Mouse (Mus musculus): ENCODE data around the gene Rufy3. TPM values are rescaled to one million over a fixed set of nuclear protein-coding genes. Genes with fewer than 3 reads are reported as not detected.

Gene Rufy3
- polyA plus RNA-seq, 1 experiment from 2014 or later = 121 TPM

- H3K4me3 ChIP-seq (ENCODE audit: low read depth, low read length) = no peak overlapping the region
Measured at GRCm38 (mm10) chr5:88569541-88569940, 4.7 kb downstream of the Rufy3 start.

GRCm38 (mm10) chr5:88574829-88575228, 10.0 kb downstream of the Rufy3 start:
- H3K9ac ChIP-seq (ENCODE audit: low read length) = no peak overlapping the region
- DNase-seq (ENCODE audit: low spot score, missing footprints) (no peak), ATAC-seq (ENCODE audit: low FRiP score) (no peak)
- 90% methylated on average over 3 of the region's 3 CpGs for WGBS
- H3K4me1 ChIP-seq (ENCODE audit: control insufficient read depth, insufficient read depth, low read length) = no peaks in the 10 kb centered on the region
- H3K27me3 ChIP-seq (ENCODE audit: control insufficient read depth, insufficient read depth, low read length) = no peaks in the 10 kb centered on the region
- no peak overlapping the region for H3K4me2 ChIP-seq
- no peak overlapping the region for H3K4me3 ChIP-seq (ENCODE audit: low read depth, low read length)
- no peaks in the 10 kb centered on the region for H3K36me3 ChIP-seq (ENCODE audit: control insufficient read depth, insufficient read depth, low read length)
- H3K27ac ChIP-seq (ENCODE audit: low read depth, low read length) = no peak overlapping the region
- H3K9me3 ChIP-seq (ENCODE audit: control insufficient read depth, low read length) = no peaks in the 10 kb centered on the region

More at GRCm38 (mm10) chr5:88569541-88569940, 4.7 kb downstream of the Rufy3 start:
- DNase-seq (ENCODE audit: low spot score, missing footprints) (no peak), ATAC-seq (ENCODE audit: low FRiP score) (no peak)
- no peaks in the 10 kb centered on the region for H3K9me3 ChIP-seq (ENCODE audit: control insufficient read depth, low read length)
- no peak overlapping the region for H3K27ac ChIP-seq (ENCODE audit: low read depth, low read length)
- no peaks in the 10 kb centered on the region for H3K36me3 ChIP-seq (ENCODE audit: control insufficient read depth, insufficient read depth, low read length)
- 75% methylated on average over 3 of the region's 3 CpGs for WGBS
- no peaks in the 10 kb centered on the region for H3K27me3 ChIP-seq (ENCODE audit: control insufficient read depth, insufficient read depth, low read length)
- no peak overlapping the region for H3K4me2 ChIP-seq
- H3K9ac ChIP-seq (ENCODE audit: low read length) = no peak overlapping the region
- peaks cover 7% of the 10 kb centered on the region; the same call in 1 of the 2 replicates for H3K4me1 ChIP-seq (ENCODE audit: control insufficient read depth, insufficient read depth, low read length)

- Histone ChIP-seq H3K4me2 (no peak overlapping the region), H3K4me3 (ENCODE audit: low read depth, low read length) (no peak overlapping the region), H3K9ac (ENCODE audit: low read length) (no peak overlapping the region), H3K27me3 (ENCODE audit: control insufficient read depth, insufficient read depth, low read length) (no peaks in the 10 kb centered on the region), H3K27ac (ENCODE audit: low read depth, low read length) (no peak overlapping the region), H3K9me3 (ENCODE audit: control insufficient read depth, low read length) (no peaks in the 10 kb centered on the region), H3K36me3 (ENCODE audit: control insufficient read depth, insufficient read depth, low read length) (no peaks in the 10 kb centered on the region), H3K4me1 (ENCODE audit: control insufficient read depth, insufficient read depth, low read length) (no peaks in the 10 kb centered on the region)
- DNase-seq (ENCODE audit: low spot score, missing footprints) (no peak), ATAC-seq (ENCODE audit: low FRiP score) (no peak)
- 69% methylated on average over 3 of the region's 3 CpGs for WGBS
Measured at GRCm38 (mm10) chr5:88575506-88576338, 10.9 kb downstream of the Rufy3 start.

- DNase-seq (ENCODE audit: low spot score, missing footprints) (no peak), ATAC-seq (ENCODE audit: low FRiP score) (no peak)
- Histone ChIP-seq H3K4me3 (ENCODE audit: low read depth, low read length) (no peak overlapping the region), H3K27me3 (ENCODE audit: control insufficient read depth, insufficient read depth, low read length) (no peaks in the 10 kb centered on the region), H3K9ac (ENCODE audit: low read length) (no peak overlapping the region), H3K4me2 (no peak overlapping the region), H3K36me3 (ENCODE audit: control insufficient read depth, insufficient read depth, low read length) (no peaks in the 10 kb centered on the region), H3K27ac (ENCODE audit: low read depth, low read length) (no peak overlapping the region), H3K9me3 (ENCODE audit: control insufficient read depth, low read length) (no peaks in the 10 kb centered on the region), H3K4me1 (ENCODE audit: control insufficient read depth, insufficient read depth, low read length) (peaks cover 5% of the 10 kb centered on the region)
- 85% methylated on average over 10 of the region's 10 CpGs for WGBS
Measured at GRCm38 (mm10) chr5:88580681-88581080, 15.8 kb downstream of the Rufy3 start.

GRCm38 (mm10) chr5:88581343-88581742, 16.5 kb downstream of the Rufy3 start:
- DNase-seq (ENCODE audit: low spot score, missing footprints) (no peak), ATAC-seq (ENCODE audit: low FRiP score) (no peak)
- H3K27me3 ChIP-seq (ENCODE audit: control insufficient read depth, insufficient read depth, low read length) = no peaks in the 10 kb centered on the region
- whole genome bisulfite sequencing = 89% methylated on average over 6 of the region's 6 CpGs
- H3K9me3 ChIP-seq (ENCODE audit: control insufficient read depth, low read length) = no peaks in the 10 kb centered on the region
- H3K27ac ChIP-seq (ENCODE audit: low read depth, low read length) = no peak overlapping the region
- no peak overlapping the region for H3K4me3 ChIP-seq (ENCODE audit: low read depth, low read length)
- H3K36me3 ChIP-seq (ENCODE audit: control insufficient read depth, insufficient read depth, low read length) = no peaks in the 10 kb centered on the region
- no peak overlapping the region for H3K9ac ChIP-seq (ENCODE audit: low read length)
- H3K4me1 ChIP-seq (ENCODE audit: control insufficient read depth, insufficient read depth, low read length) = peaks cover 8% of the 10 kb centered on the region
- no peak overlapping the region for H3K4me2 ChIP-seq

GRCm38 (mm10) chr5:88583271-88584031, 18.6 kb downstream of the Rufy3 start:
- H3K36me3 ChIP-seq (ENCODE audit: control insufficient read depth, insufficient read depth, low read length) = no peaks in the 10 kb centered on the region
- H3K27ac ChIP-seq (ENCODE audit: low read depth, low read length) = peak overlapping the region; percentile 64; the same call in 1 of the 2 replicates
- 15% methylated on average over 9 of the region's 9 CpGs for WGBS
- DNase-seq (ENCODE audit: low spot score, missing footprints) (peak; percentile 94), ATAC-seq (ENCODE audit: low FRiP score) (peak; percentile 93)
- peak overlapping the region; percentile 67 for H3K4me2 ChIP-seq
- H3K4me3 ChIP-seq (ENCODE audit: low read depth, low read length) = peak overlapping the region; percentile 55
- H3K4me1 ChIP-seq (ENCODE audit: control insufficient read depth, insufficient read depth, low read length) = peaks cover 21% of the 10 kb centered on the region
- H3K9ac ChIP-seq (ENCODE audit: low read length) = peak overlapping the region; percentile 74
- no peaks in the 10 kb centered on the region for H3K9me3 ChIP-seq (ENCODE audit: control insufficient read depth, low read length)
- no peaks in the 10 kb centered on the region for H3K27me3 ChIP-seq (ENCODE audit: control insufficient read depth, insufficient read depth, low read length)

GRCm38 (mm10) chr5:88584061-88584460, 19.2 kb downstream of the Rufy3 start:
- no peaks in the 10 kb centered on the region for H3K9me3 ChIP-seq (ENCODE audit: control insufficient read depth, low read length)
- WGBS = 12% methylated on average over 9 of the region's 9 CpGs
- H3K9ac ChIP-seq (ENCODE audit: low read length) = peak overlapping the region; percentile 74
- peak; percentile 56 for ATAC-seq (ENCODE audit: low FRiP score)
- H3K27me3 ChIP-seq (ENCODE audit: control insufficient read depth, insufficient read depth, low read length) = no peaks in the 10 kb centered on the region
- H3K4me3 ChIP-seq (ENCODE audit: low read depth, low read length) = peak overlapping the region; percentile 55
- DNase-seq (ENCODE audit: low spot score, missing footprints) = peak; percentile 91
- peak overlapping the region; percentile 67 for H3K4me2 ChIP-seq
- no peaks in the 10 kb centered on the region for H3K36me3 ChIP-seq (ENCODE audit: control insufficient read depth, insufficient read depth, low read length)
- peaks cover 21% of the 10 kb centered on the region for H3K4me1 ChIP-seq (ENCODE audit: control insufficient read depth, insufficient read depth, low read length)
- H3K27ac ChIP-seq (ENCODE audit: low read depth, low read length) = peak overlapping the region; percentile 55; the same call in 1 of the 2 replicates

- peak overlapping the region; percentile 55 for H3K4me3 ChIP-seq (ENCODE audit: low read depth, low read length)
- 78% methylated on average over 7 of the region's 7 CpGs for WGBS
- DNase-seq (ENCODE audit: low spot score, missing footprints) (peak; percentile 71), ATAC-seq (ENCODE audit: low FRiP score) (no peak)
- peak overlapping the region; percentile 67 for H3K4me2 ChIP-seq
- H3K9me3 ChIP-seq (ENCODE audit: control insufficient read depth, low read length) = no peaks in the 10 kb centered on the region
- no peaks in the 10 kb centered on the region for H3K27me3 ChIP-seq (ENCODE audit: control insufficient read depth, insufficient read depth, low read length)
- H3K27ac ChIP-seq (ENCODE audit: low read depth, low read length) = no peak overlapping the region
- no peaks in the 10 kb centered on the region for H3K36me3 ChIP-seq (ENCODE audit: control insufficient read depth, insufficient read depth, low read length)
- no peak overlapping the region for H3K9ac ChIP-seq (ENCODE audit: low read length)
- peaks cover 21% of the 10 kb centered on the region for H3K4me1 ChIP-seq (ENCODE audit: control insufficient read depth, insufficient read depth, low read length)
Measured at GRCm38 (mm10) chr5:88586407-88587174, 21.8 kb downstream of the Rufy3 start.
